Mouse (Mus musculus): ENCODE data around the gene Wdr89. TPM values are rescaled to one million over a fixed set of nuclear protein-coding genes. Genes with fewer than 3 reads are reported as not detected.
"Not testable (repeated sequence)": the region's sequence is repeated elsewhere in the genome, so short reads cannot be mapped to it uniquely, and the experiment has no call there.

The Wdr89 gene
- total RNA-seq (2021) = 1 to 10 TPM; 1.9 to 2.8 TPM
- long read RNA-seq, experiment 1, partial matches to known transcripts = 0 of 9 reads
- long read RNA-seq, experiment 1, other reads (novel, unspliced or antisense) = 7 of 9 reads
- long read RNA-seq, experiment 2, partial matches to known transcripts = 0 of 9 reads
- long read RNA-seq, experiment 2, other reads (novel, unspliced or antisense) = 7 of 9 reads

DNA sequence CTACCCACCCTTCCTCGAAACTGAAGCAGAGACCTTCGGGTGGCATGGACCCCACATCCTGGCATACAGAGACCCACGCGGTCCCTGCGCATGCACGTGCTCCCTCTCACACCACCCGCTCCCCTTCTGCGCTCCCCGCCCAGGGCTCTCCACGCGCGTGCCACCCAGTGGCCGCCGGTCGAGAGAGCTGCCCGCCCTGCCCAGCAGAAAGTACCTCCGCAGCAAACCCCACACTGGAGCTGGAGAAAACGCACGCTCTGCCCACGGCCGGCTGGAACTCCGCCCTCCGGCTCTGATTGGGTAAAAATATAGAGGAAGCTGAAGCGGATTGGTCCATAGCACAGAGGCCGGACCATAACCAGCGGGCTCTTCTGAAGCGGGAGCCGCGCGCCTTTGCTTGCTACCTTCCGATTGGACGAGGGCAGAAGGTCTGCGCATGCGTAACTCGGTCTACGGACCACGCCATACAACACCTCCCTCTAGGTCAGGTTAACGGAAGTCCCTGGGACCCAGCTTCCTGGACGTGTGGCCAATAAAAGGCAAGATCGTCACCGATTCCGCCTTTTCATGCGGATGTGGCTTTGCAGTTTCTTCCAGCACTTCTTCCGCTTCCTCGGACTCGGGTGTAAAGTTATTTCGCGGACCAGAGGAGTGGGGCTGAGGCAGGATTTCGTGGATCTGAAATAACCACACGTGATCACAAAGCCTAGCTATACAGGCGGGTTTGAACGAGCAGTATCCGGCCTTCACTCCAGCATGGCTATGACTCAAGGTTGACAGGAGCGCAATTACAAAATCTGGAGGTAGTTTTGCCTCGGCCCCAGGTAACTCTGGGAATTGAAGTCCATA, at the start of gene Wdr89:
Gene Wdr89, minus strand, starts transcription at position 280 of the 849 bp plus-strand sequence.
- H3K27ac ChIP-seq = peak within 1 kb of the TSS; percentile 98
- TF ChIP-seq CTCF (IDR thresholded peaks at IDR 0.05) = peak; percentile 53
- peak within 1 kb of the TSS; percentile 94 for H3K4me3 ChIP-seq
- peak; percentile 100 for DNase-seq
- intact Hi-C loops (cut with DNase I) = loop anchor here (1.0 to 5.0 kb wide), 2 partner anchors 66 to 103 kb away; partner anchors contain the start of gene Sgpp1

DNA sequence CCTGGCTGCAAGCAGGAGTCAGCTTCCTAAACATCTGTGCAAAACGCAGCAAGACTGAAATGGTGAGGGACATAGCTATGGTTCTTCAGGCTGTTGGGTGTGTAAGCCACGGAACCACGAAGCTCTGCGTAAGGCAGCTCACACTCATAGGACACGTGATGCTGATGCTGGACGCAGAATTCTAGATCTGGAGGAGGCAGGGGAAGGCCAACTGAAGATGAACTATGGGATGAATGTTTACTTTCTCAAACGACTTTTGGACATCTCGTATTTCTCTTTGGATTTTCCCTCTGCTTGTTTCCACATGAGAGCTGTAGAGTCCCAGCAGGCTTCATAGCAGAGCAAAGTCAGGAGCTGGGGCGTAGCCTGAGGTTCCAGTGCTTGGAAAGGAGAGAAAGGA, 44.3 kb upstream of the Wdr89 start:
- no peak for DNase-seq
- intact Hi-C loops (cut with DNase I) = no loop called here
- Histone ChIP-seq H3K27ac (no peak overlapping the region), H3K4me3 (no peak overlapping the region)
- TF ChIP-seq CTCF (IDR thresholded peaks at IDR 0.05) = no peak

DNA sequence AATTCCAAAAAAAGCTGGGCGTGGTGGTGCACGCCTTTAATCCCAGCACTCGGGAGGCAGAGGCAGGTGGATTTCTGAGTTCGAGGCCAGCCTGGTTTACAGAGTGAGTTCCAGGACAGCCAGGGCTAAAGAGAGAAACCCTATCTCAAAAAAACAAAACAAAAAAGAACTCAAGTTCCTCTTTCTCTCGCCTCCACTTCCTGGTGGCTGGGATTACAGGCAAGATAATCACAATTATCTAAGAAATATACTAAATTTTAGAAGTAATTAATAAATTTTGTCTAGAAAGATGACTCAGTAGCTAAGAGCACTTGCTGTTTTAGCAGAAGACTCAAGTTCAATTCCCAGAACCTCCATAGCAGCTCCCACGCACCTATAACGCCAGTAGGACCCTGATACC, 43.6 kb upstream of the Wdr89 start:
- H3K4me3 ChIP-seq; H3K27ac ChIP-seq; intact Hi-C loops (cut with DNase I); DNase-seq: not testable (repeated sequence)

DNA sequence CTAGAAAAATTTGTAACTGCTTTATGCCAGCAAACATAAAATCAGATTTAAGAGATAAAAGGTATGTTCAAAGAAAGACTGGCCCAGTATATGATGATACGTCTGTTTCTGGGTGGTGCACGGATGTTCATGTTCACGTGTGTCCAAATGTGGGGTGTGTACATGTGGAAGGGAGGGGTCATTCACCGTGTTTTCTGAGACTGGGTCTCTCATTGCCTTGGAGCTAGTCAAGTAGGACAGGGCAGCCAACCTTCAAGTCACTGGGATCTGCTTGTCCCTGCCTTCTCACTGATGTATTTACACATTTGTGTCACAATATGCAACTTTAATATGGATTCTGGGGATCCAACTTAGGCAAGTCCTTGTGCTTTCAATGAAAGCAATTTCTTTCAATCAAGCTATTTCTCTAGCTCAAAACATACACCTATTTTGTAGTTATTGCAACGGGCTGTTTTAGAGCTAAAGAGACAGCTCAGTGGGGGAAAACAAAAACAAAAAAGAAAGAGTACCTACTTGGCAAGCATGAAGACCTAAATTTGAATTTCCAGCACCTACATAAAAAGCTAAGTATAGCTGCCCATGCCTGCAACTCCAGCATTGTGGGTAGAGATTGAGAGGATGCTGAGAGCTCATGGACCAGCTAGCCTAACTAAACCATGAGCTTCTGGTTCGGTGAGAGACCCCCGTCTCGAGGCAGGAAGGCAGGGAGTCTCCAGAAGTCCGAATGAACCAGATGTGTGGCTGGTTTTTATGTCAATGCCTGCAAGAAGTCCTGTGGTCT, 41.4 kb upstream of the Wdr89 start:
- intact Hi-C loops (cut with DNase I) = no loop called here
- TF ChIP-seq CTCF (IDR thresholded peaks at IDR 0.05) = no peak
- DNase-seq = no peak
- Histone ChIP-seq H3K27ac (no peak overlapping the region), H3K4me3 (no peak overlapping the region)

DNA sequence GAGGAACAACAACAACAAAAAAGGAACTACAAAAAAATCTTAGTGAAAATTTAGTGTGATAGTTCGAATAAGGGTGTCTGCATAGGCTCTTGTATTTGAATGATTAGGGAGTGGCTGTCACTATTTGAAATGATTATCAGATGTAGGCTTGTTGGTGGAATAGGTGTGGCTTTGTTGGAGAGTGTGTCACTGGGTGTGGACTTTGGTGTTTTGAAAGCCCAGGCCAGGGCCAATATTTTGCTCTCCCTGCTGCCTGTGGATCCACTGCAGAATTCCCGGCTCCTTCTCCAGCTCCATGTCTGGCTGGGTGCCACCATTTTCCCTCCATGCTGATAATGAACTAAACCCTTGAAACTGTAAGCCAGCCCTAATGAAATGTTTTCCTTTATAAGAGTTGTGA, 40.2 kb upstream of the Wdr89 start:
- TF ChIP-seq CTCF (IDR thresholded peaks at IDR 0.05) = no peak
- DNase-seq = no peak
- intact Hi-C loops (cut with DNase I) = no loop called here
- H3K4me3 ChIP-seq = no peak overlapping the region
- no peak overlapping the region for H3K27ac ChIP-seq

DNA sequence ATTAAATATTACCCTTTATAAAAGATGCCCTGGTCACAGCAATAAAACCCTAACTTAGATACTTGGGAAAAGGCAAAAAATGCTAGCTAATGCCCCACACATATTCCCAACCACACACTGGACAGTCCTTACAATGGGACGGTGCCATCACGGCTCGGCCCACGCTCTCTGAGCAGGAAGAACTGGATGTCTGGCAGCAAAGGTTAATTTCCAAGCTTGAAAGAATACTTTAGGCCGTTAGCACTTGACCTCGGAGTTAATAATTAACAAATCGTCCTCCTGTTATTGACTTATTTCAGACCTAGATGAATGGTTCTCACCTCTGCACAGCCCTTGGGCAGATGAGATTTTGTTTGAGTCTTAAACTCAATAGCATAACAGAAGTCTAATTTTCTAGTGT, 37.3 kb upstream of the Wdr89 start:
- intact Hi-C loops (cut with DNase I) = no loop called here
- Histone ChIP-seq H3K4me3 (no peak overlapping the region), H3K27ac (no peak overlapping the region)
- DNase-seq = no peak
- no peak for TF ChIP-seq CTCF (IDR thresholded peaks at IDR 0.05)

DNA sequence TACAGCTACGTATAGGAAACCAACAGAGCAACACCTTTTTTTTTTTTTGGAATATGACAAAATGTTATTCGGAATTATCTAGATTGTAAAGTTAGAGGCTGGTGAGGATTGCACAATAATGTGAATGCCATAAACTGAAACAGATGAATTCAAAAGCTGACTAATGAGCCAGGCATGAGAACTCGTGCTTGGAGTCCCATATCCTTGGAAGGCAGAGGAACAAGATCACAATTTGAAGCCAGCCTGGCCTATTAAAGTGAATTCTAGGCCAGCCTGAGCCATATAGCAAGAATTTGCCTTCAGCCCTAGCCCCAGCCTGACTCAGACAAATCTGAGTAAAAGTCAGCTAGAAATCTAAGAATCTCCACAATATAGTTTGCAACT, 33.4 kb upstream of the Wdr89 start:
- intact Hi-C loops (cut with DNase I) = no loop called here
- Histone ChIP-seq H3K27ac (peak overlapping the region; percentile 78), H3K4me3 (no peak overlapping the region)
- no peak for DNase-seq
- no peak for TF ChIP-seq CTCF (IDR thresholded peaks at IDR 0.05)

DNA sequence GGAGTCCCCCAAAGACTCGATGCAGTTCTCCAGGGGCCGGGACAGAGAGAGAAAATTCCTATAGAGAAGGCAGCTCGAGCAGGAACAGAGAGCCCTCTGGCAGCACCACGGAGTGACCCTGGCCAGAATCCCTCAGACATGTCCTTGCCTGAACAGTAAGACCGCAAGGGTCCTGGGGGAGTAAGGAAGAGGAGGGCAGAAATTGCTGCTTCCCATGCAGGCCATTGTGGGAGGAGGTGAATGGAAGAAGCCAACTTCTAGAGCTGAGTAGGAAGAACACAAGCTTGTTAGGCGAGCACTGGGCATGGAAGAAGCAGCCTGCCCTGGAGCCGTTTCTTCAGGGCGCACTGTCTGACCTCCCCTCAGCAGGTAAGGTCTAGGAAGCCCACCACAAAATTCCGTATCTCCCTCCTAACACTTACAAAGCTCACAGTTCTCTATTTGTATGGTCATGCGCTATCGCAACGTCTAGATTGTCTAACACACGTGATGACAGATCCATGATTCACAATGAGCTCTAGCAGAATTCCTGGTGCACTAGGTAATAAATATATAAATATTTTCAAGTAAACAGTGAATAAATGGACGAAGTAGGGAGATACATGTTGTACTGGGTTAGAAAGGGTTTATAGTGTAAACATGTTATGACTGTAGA, 32.9 kb upstream of the Wdr89 start:
- TF ChIP-seq CTCF (IDR thresholded peaks at IDR 0.05) = no peak
- H3K27ac ChIP-seq = peak overlapping the region; percentile 78
- peak; percentile 34 for DNase-seq
- peak overlapping the region; percentile 61 for H3K4me3 ChIP-seq
- intact Hi-C loops (cut with DNase I) = no loop called here

DNA sequence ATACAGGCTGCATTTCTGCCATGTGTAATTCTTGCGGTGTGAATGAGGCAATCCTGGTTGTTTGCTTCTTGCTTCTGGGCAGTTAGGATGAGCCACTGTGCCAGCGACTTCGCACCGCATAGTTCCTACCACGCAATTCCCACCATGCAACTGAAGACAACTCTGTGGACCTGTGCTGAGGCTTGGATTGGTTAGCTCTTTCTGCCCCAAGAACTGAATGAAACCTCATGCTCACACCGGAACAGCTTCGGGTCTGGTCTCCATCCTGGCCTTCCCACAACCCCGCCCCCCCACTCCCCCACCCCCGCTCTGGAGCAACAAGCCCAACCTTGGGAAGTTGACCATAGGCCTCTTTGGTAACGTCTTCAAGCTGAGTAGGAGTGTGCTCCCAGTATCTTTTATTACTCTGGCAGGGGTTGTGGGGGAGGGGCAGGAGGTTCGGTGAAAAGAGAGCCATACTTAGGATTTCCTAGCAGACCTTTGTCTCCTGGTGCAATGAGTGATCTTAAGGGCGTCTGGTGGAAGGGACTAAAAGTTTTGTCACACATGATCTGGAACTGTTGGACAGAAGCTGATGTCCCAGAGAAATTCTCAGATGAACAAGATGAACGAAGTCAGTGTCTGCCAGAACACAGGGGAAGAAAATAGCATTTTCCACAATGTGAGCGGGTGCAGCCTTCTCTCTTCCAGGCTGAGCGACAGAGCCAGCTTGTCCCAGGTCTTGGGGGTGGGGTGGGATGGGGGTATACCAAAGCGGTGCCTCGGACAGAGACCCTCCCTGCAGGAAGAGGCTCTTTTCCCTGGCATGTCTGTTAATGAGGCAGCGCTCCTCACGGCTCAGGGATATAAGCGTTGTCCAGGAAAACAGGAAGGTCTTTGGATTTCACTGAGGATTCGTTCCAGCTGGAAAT, 32.1 kb upstream of the Wdr89 start:
- intact Hi-C loops (cut with DNase I) = no loop called here
- TF ChIP-seq CTCF (IDR thresholded peaks at IDR 0.05) = no peak
- peak overlapping the region; percentile 78 for H3K27ac ChIP-seq
- peak overlapping the region; percentile 61 for H3K4me3 ChIP-seq
- peak; percentile 57 for DNase-seq

DNA sequence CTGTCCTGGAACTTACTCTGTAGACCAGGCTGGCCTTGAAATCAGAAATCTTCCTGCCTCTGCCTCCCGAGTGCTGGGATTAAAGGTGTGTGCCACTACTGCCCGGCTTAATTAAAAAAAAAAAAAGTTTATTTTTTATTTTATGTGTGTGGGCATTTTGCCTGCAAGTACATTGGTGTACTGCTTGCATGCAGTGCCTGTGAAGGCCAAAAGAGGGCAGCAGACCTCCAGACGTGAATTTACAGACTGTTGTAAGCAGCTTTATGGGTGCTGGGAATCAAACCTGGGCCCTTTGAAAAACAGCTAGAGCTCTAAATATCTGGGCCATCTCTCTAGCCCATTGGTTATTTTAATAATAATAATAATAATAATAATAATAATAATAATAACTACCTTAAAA, 29.4 kb upstream of the Wdr89 start:
- no peak for DNase-seq
- Histone ChIP-seq H3K27ac (no peak overlapping the region), H3K4me3 (no peak overlapping the region)
- TF ChIP-seq CTCF (IDR thresholded peaks at IDR 0.05) = peak; percentile 23; the same call in 1 of the 2 replicates
- intact Hi-C loops (cut with DNase I) = no loop called here

DNA sequence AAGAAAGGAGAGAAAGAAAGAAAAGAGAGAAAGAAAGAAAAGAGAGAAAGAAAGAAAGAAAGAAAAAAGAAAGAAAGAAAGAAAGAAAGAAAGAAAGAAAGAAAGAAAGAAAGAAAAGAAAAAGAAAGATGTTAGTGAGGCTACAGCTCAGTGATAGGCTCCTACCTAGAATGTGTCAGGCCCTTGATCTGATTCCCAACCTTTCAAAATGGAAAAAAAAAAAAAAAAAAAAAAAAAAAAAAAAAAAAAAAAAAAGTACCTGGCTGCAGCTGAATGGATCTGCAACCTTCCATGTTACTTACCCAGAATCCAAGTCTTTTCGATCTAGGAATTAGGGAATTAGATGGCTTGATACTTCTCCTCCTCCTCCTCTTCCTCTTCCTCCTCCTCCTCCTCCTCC, 26.5 kb upstream of the Wdr89 start:
- DNase-seq; H3K27ac ChIP-seq; H3K4me3 ChIP-seq; intact Hi-C loops (cut with DNase I): not testable (repeated sequence)

DNA sequence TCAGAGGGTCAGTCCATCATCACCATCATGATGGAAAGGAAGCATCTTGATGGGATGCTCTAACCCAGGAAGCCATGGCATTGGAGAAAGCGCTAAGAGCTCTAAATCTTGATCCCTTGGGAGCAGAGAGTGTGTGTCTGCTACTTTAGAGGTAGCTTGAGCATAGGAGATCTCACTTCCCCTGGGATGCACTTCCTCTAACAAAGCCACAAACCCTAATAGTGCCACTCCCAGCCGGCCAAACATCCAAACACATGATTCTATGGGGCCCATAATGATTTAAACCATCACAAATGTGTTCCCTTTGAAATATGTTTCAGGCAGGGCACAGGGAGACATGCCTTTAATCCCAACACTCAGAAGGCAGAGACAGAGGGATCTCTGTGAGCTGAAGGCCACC, 19.7 kb upstream of the Wdr89 start:
- H3K27ac ChIP-seq = no peak overlapping the region
- DNase-seq = no peak
- no peak for TF ChIP-seq CTCF (IDR thresholded peaks at IDR 0.05)
- H3K4me3 ChIP-seq = no peak overlapping the region
- intact Hi-C loops (cut with DNase I) = no loop called here
